Mouse (Mus musculus) frontal cortex, postnatal 36 days (tissue): ENCODE measurements at regions not wholly inside any gene's neighbourhood (a gene's known extent, or its start where the extent isn't known, plus 50 kb on each side); places are given as distances from the start of the nearest gene placed in this dataset.

Source experiments
- DNase-seq, 2 experiments: peaks; one replicate each; pipeline ENCODE4 v3.0.0; 2022; ENCODE audit warnings: low spot score in 2 of 2

GRCm38 (mm10) chr13:101565323-101565722 is 202.7 kb downstream of the Pik3r1 start:
- no peak for DNase-seq

- DNase-seq, result no peak
Observed at GRCm38 (mm10) chr13:101555371-101555874, 212.6 kb downstream of the Pik3r1 start.

DNA sequence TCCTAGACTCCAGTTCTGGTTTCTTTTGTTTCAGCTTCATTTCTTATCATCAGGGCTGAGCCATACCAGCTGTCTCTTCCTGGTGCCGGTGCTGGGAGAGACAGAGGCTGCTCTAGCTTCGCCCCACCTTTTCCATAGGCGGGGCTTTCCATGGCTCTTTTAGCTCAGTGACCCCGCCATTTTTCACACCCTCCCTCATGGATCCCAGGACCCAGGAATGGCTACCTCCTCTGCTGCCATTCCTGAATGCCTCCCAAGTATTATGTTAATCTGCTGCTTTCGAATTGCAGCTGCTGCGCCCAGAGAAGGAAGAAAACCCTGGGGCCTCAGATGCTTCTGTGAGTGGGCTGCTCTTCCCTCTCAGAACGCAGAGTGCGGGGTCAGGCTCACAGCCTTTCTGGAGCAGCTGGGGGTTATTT is 214.9 kb downstream of the Pik3r1 start:
- peak; percentile 43 to 55 for DNase-seq

GRCm38 (mm10) chr13:101552451-101552850 is 215.6 kb downstream of the Pik3r1 start:
- no peak for DNase-seq

DNA sequence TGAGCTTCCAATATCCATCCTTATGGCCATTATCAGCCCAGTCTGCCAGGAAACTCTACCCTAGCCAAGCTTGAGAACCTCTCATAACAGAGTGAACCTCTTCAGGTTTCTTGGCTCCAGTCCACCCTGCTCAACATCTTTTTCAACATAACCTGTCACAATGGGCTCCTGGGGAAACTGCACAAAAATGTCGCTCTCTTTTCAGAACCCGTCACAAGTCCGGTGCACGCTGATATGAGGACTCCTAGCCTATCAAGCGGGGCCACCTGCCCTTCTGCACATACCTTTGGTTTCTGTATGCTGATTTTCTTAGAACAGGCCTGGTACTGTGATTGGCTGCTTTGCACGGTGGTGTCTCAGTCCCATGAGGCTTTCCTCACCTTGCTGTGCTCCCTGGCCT is 216.9 kb downstream of the Pik3r1 start:
- no peak for DNase-seq

- DNase-seq, result no peak
Observed at GRCm38 (mm10) chr13:101550526-101550925, 217.5 kb downstream of the Pik3r1 start.

GRCm38 (mm10) chr13:101547887-101548286 is 220.1 kb downstream of the Pik3r1 start:
- DNase-seq, result no peak

DNA sequence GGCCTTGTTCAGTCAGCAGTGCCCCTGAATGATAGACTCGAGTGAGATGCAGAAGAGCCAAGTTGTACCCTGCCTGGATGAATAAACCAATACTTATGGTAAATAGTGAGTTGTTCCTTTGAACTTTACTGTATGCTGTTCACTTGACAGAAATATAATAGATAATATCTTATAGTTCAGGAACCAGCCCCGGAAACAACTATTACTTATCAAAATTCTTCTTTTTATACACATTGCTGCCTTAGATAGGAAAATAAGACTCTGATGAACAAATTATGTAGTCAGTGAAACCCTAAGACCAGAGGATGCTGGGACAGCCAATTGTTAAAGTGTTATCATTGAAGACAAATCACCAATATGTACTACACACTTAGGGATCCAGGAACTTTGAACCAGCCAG is 220.7 kb downstream of the Pik3r1 start:
- no peak for DNase-seq

DNA sequence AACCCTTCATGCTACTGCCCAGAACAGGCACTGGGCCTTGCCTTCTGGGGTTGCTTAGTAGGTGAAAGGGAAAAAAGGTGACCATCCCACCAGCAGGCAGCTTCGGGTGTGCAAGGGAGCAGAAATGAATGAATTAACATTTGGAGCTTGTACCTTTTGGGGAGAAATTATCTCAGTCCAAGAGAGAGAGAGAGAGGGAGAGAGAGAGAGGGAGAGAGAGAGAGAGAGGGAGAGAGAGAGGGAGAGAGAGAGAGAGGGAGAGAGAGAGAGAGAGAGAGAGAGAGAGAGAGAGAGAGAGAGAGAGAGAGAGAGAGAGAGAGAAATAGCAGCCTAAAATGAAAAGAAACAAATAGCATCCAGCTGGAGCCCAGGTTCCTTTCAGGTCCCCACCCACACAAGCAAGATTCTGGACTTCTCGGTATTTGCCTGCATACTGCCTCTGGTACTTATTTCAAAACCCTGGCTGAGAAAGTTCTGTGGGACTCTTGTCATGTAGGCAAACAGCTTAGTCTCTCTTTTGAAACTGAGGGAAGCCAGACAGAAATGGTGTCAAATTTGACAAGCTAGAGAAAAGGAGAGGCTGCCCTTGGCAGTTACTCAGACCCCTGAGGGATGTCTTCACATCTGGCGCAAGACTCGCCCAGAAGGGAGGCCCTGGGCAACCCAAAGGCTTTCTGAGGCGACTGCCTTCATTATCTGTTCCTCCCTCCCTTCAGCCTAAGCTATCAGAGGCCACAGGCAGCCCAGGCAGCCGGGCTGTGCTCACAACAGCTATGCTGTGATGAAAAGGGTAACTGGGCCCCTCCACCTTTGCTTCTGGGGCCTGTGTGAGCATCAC is 222.5 kb downstream of the Pik3r1 start:
- DNase-seq, result no peak

- DNase-seq, result peak; percentile 54 to 60
Observed at GRCm38 (mm10) chr13:101540391-101541191, 227.4 kb downstream of the Pik3r1 start.

GRCm38 (mm10) chr13:101538110-101538509 is 229.9 kb downstream of the Pik3r1 start:
- no peak for DNase-seq

GRCm38 (mm10) chr13:101536019-101536418 is 232.0 kb downstream of the Pik3r1 start:
- DNase-seq, result no peak

DNA sequence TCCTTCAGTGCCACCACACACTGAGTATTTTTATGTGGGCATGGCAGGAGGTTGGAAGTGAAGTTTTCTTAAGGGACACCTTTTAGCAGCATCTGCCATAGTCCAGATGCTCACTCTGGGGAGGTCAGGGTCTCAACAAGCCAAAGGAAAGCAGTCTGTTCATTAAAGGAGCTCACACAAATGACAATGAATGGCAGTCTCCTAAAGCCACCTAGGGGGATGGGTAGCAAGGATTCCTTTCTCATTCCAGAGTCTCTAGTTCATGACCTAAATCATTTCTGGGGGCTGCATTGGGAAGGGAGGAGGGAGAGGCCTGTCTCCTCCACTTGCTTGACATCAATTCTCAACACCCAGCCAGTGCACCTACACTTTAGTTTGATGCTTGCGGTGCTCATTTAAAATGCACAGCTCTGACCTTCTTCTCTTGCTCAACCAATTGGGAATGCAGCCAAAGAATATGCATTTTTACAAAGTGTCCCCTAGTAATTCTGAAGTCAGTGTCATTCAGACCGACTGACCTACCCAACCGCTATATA is 232.6 kb downstream of the Pik3r1 start:
- no peak for DNase-seq

GRCm38 (mm10) chr13:101534490-101534889 is 233.5 kb downstream of the Pik3r1 start:
- DNase-seq, result no peak

DNA sequence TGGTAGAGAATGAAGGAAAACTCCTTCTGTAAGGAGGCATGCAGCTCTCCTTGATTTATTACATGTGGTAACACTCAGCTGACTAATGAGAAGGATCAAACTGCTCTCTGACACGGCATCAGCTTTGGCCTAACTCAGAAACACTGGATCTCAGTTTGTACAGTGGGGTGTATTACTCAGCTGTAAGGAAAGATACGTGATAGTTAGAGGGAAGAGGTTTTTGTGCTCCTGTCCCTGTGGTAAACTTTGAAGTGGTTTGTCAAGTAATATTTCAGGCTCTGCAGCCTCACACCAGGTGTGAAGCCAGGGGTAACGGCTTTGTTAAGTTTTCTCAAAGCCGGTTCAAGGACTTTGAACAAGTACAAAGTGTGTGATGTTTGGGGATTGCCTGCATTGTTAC is 235.1 kb downstream of the Pik3r1 start:
- no peak for DNase-seq

GRCm38 (mm10) chr13:101527691-101528090 is 240.3 kb downstream of the Pik3r1 start:
- no peak for DNase-seq

DNA sequence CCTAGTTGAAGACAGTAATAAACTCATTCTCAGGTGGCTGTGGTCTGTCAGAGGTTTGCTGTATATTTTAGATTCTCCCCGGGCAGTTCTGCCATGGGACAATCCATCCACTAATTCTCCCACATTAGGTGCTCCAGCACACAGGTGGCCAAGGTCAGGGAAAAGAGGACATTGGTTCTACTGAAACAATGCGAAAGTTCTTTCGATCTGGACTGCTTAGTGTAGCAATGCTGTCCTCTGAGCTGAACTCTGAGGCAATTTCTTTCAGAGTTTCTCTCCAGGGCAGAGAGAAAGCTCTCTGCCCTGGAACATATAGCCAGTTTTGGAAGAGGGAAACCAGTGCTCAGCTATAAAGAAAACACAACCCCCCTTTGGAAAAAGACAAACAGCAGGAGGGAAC is 243.2 kb downstream of the Pik3r1 start:
- no peak for DNase-seq

DNA sequence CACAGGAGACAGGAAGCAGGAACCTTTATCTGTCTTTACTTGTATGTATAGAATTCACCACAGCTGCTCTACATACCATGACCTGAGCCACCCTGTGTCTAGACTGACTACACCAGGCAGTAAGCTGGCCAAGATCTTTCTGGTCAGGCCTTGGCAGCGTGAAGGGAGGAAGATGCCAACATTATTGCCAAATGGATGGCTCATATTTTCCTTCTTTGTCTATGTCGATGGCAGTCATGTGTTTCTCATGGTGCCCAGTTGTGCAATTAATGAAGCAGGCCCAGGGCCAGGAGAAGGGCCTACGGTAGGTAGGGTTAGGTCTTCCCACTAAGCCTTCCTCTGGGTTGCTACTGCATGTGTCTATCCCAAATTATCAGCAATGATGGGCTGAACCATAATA is 243.8 kb downstream of the Pik3r1 start:
- no peak for DNase-seq

DNA sequence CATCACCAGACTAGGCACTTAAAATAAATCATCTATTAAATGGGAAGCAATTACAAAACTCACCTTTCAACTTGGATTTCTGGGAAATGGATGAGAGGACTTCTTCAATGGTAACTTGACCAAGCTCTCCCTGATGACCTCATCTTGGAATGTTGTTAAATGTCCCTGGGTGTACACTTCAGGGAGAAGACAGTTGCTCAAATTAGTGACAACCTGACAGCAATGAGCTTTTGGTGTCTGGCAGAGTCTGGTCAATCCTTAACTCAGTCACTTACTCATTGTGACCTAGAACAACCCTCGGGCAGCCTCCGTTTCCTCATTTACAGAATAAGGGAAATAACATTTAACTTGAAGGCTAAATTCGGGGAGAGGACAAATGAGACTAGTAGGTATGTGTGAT is 244.5 kb downstream of the Pik3r1 start:
- no peak for DNase-seq

DNA sequence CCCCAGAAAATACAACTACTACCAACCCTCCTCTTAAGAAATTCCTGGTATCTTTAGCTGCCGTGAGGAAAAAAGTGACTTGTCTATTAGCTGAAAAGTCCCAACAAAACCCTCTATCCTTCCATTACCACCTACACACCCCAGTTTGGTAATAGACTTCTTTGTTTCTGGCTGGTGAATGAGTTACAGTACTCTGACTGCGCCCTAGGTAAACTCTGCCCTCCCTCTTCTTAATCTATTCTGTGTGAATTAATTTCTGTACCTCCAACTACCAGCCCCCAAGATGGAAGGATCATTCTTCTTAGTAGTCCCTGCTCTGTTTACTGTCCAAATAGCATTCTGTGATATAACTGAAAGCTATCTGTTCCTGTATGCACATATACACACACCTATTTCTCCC is 245.4 kb downstream of the Pik3r1 start:
- no peak for DNase-seq

DNA sequence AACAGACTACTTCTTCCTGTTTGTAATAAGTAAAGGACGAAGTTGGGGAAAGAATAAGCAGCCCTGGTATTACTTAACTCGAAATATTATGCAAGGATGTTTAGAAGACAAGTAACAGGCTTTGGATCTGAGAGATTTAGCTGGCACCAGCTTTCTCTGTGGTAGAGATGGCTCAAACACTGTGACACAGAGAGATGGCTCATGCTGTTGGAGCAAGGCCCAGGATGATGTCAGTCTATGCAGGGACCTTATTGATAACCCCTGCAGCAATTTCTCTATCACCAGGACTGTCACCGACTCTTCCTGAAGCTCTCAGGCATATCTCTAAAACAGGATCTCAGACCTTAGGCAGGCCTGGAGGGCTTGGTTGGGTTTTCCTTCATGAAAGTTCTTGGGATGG is 254.7 kb downstream of the Pik3r1 start:
- no peak for DNase-seq

DNA sequence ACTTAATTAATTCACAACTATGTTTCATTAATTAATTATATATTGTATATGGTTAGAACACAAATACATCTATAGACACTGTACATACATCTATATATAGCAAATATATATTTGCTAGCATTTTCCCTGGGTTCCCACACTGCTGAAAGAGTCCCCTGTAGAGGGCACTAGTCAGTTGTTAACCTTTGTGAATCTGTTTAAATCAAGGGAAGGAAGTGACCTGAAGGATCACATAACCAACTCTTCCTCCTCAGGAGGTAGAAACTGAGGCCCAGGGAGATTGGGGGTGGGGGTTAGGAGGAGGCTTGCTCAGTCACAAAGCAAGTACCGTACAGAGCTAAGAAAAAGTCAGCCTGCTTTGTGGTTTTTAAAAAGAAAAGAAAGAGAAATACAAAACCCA is 258.1 kb downstream of the Pik3r1 start:
- peak in 1 of 2 experiments; percentile 49 for DNase-seq

DNA sequence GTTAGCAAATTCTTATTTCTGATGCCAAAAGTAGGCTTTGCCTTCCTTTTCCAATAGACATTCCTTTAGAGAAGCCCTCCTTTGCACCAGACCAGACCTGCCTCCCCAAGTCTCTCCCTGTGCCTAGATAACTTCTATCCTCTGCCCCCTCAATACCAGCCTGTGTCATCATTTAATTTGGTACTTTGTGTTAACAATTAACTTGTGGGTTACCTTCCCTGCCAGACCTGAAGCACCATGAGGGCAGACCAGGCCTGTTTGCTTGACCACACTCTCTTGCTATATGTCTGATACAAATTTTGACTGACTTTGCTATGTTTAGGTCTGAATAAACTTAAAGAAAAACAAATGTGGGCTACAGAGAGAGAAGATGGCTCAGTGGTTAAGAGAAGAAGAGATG is 259.7 kb downstream of the Pik3r1 start:
- DNase-seq, result no peak
